Mouse (Mus musculus): ENCODE measurements around the gene Dhx15. TPM values are rescaled to one million over a fixed set of nuclear protein-coding genes. Genes with fewer than 3 reads are reported as not detected.

Gene Dhx15
- polyA plus RNA-seq, 1 experiment = 31.3 TPM

- 73% methylated on average over 4 of the region's 4 CpGs for WGBS
- no peak for DNase-seq (ENCODE audit: low read depth in 1 of 2, low spot score in 2 of 2)
- Histone ChIP-seq H3K4me1 (ENCODE audit: control insufficient read depth, insufficient read depth, insufficient read length) (no peaks in the 10 kb centered on the region), H3K27ac (ENCODE audit: insufficient read depth, low read length) (no peak overlapping the region), H3K4me3 (ENCODE audit: extremely low read depth, insufficient read depth, insufficient read length) (no peak overlapping the region), H3K27me3 (ENCODE audit: control insufficient read depth, insufficient read depth, low read length) (no peaks in the 10 kb centered on the region), H3K36me3 (ENCODE audit: control insufficient read depth, insufficient read depth, low read length) (peaks cover 13% of the 10 kb centered on the region)
- TF ChIP-seq POLR2A (IDR thresholded peaks at IDR 0.05; ENCODE audit: low read depth, low read length) (no peak), CTCF (IDR thresholded peaks at IDR 0.05; ENCODE audit: extremely low read depth, insufficient read depth, insufficient read length, insufficient replicate concordance) (no peak)
These were observed 43.2 kb downstream of the Dhx15 start for GRCm38 (mm10) chr5:52147141-52147540.

- no peak overlapping the region for H3K27ac ChIP-seq (ENCODE audit: insufficient read depth, low read length)
- TF ChIP-seq CTCF (IDR thresholded peaks at IDR 0.05; ENCODE audit: extremely low read depth, insufficient read depth, insufficient read length, insufficient replicate concordance) (no peak), POLR2A (IDR thresholded peaks at IDR 0.05; ENCODE audit: low read depth, low read length) (no peak)
- WGBS = 93% methylated on average over 6 of the region's 6 CpGs
- no peaks in the 10 kb centered on the region for H3K27me3 ChIP-seq (ENCODE audit: control insufficient read depth, insufficient read depth, low read length)
- H3K4me3 ChIP-seq (ENCODE audit: extremely low read depth, insufficient read depth, insufficient read length) = no peak overlapping the region
- H3K4me1 ChIP-seq (ENCODE audit: control insufficient read depth, insufficient read depth, insufficient read length) = no peaks in the 10 kb centered on the region; the same call in 1 of the 2 replicates
- peaks cover 8% of the 10 kb centered on the region for H3K36me3 ChIP-seq (ENCODE audit: control insufficient read depth, insufficient read depth, low read length)
- DNase-seq (ENCODE audit: low read depth in 1 of 2, low spot score in 2 of 2) = no peak
These were observed 44.6 kb downstream of the Dhx15 start for GRCm38 (mm10) chr5:52145684-52146083.

- Histone ChIP-seq H3K36me3 (ENCODE audit: control insufficient read depth, insufficient read depth, low read length) (peaks cover 5% of the 10 kb centered on the region), H3K4me3 (ENCODE audit: extremely low read depth, insufficient read depth, insufficient read length) (no peak overlapping the region)
These were observed 48.4 kb downstream of the Dhx15 start for GRCm38 (mm10) chr5:52141936-52142335.

GRCm38 (mm10) chr5:52138819-52139218, 51.5 kb downstream of the Dhx15 start:
- DNase-seq (ENCODE audit: low read depth in 1 of 2, low spot score in 2 of 2) = no peak
- Histone ChIP-seq H3K27ac (ENCODE audit: insufficient read depth, low read length) (no peak overlapping the region), H3K36me3 (ENCODE audit: control insufficient read depth, insufficient read depth, low read length) (no peaks in the 10 kb centered on the region), H3K4me3 (ENCODE audit: extremely low read depth, insufficient read depth, insufficient read length) (no peak overlapping the region), H3K4me1 (ENCODE audit: control insufficient read depth, insufficient read depth, insufficient read length) (peaks cover 5% of the 10 kb centered on the region; the same call in 1 of the 2 replicates), H3K27me3 (ENCODE audit: control insufficient read depth, insufficient read depth, low read length) (no peaks in the 10 kb centered on the region)
- WGBS = 85% methylated on average over 6 of the region's 6 CpGs
- TF ChIP-seq CTCF (IDR thresholded peaks at IDR 0.05; ENCODE audit: extremely low read depth, insufficient read depth, insufficient read length, insufficient replicate concordance) (no peak), POLR2A (IDR thresholded peaks at IDR 0.05; ENCODE audit: low read depth, low read length) (no peak)

More at GRCm38 (mm10) chr5:52141936-52142335, 48.4 kb downstream of the Dhx15 start:
- TF ChIP-seq CTCF (IDR thresholded peaks at IDR 0.05; ENCODE audit: extremely low read depth, insufficient read depth, insufficient read length, insufficient replicate concordance) (no peak), POLR2A (IDR thresholded peaks at IDR 0.05; ENCODE audit: low read depth, low read length) (no peak)
- 27% methylated on average over 9 of the region's 9 CpGs for WGBS
- Histone ChIP-seq H3K4me1 (ENCODE audit: control insufficient read depth, insufficient read depth, insufficient read length) (peaks cover 5% of the 10 kb centered on the region; the same call in 1 of the 2 replicates), H3K27ac (ENCODE audit: insufficient read depth, low read length) (no peak overlapping the region), H3K27me3 (ENCODE audit: control insufficient read depth, insufficient read depth, low read length) (no peaks in the 10 kb centered on the region)
- peak in 1 of 2 experiments; percentile 35 for DNase-seq (ENCODE audit: low read depth in 1 of 2, low spot score in 2 of 2)

- Histone ChIP-seq H3K4me1 (ENCODE audit: control insufficient read depth, insufficient read depth, insufficient read length) (peaks cover 5% of the 10 kb centered on the region; the same call in 1 of the 2 replicates), H3K36me3 (ENCODE audit: control insufficient read depth, insufficient read depth, low read length) (no peaks in the 10 kb centered on the region), H3K4me3 (ENCODE audit: extremely low read depth, insufficient read depth, insufficient read length) (no peak overlapping the region), H3K27ac (ENCODE audit: insufficient read depth, low read length) (no peak overlapping the region), H3K27me3 (ENCODE audit: control insufficient read depth, insufficient read depth, low read length) (no peaks in the 10 kb centered on the region)
- TF ChIP-seq CTCF (IDR thresholded peaks at IDR 0.05; ENCODE audit: extremely low read depth, insufficient read depth, insufficient read length, insufficient replicate concordance) = no peak
- no peak for TF ChIP-seq POLR2A (IDR thresholded peaks at IDR 0.05; ENCODE audit: low read depth, low read length)
- 53% methylated on average over 11 of the region's 11 CpGs for WGBS
- DNase-seq (ENCODE audit: low read depth in 1 of 2, low spot score in 2 of 2) = no peak
These were observed 52.2 kb downstream of the Dhx15 start for GRCm38 (mm10) chr5:52138134-52138533.

GRCm38 (mm10) chr5:52135460-52136141, 54.7 kb downstream of the Dhx15 start:
- WGBS = 89% methylated on average over 16 of the region's 16 CpGs
- Histone ChIP-seq H3K4me1 (ENCODE audit: control insufficient read depth, insufficient read depth, insufficient read length) (peaks cover 5% of the 10 kb centered on the region; the same call in 1 of the 2 replicates), H3K27ac (ENCODE audit: insufficient read depth, low read length) (no peak overlapping the region), H3K27me3 (ENCODE audit: control insufficient read depth, insufficient read depth, low read length) (no peaks in the 10 kb centered on the region), H3K4me3 (ENCODE audit: extremely low read depth, insufficient read depth, insufficient read length) (no peak overlapping the region), H3K36me3 (ENCODE audit: control insufficient read depth, insufficient read depth, low read length) (no peaks in the 10 kb centered on the region)
- DNase-seq (ENCODE audit: low read depth in 1 of 2, low spot score in 2 of 2) = no peak
- TF ChIP-seq POLR2A (IDR thresholded peaks at IDR 0.05; ENCODE audit: low read depth, low read length) (no peak), CTCF (IDR thresholded peaks at IDR 0.05; ENCODE audit: extremely low read depth, insufficient read depth, insufficient read length, insufficient replicate concordance) (no peak)

- Histone ChIP-seq H3K27me3 (ENCODE audit: control insufficient read depth, insufficient read depth, low read length) (no peaks in the 10 kb centered on the region), H3K4me3 (ENCODE audit: extremely low read depth, insufficient read depth, insufficient read length) (no peak overlapping the region), H3K4me1 (ENCODE audit: control insufficient read depth, insufficient read depth, insufficient read length) (no peaks in the 10 kb centered on the region), H3K27ac (ENCODE audit: insufficient read depth, low read length) (no peak overlapping the region), H3K36me3 (ENCODE audit: control insufficient read depth, insufficient read depth, low read length) (no peaks in the 10 kb centered on the region)
- 63% methylated on average over 7 of the region's 7 CpGs for WGBS
- no peak for DNase-seq (ENCODE audit: low read depth in 1 of 2, low spot score in 2 of 2)
- TF ChIP-seq CTCF (IDR thresholded peaks at IDR 0.05; ENCODE audit: extremely low read depth, insufficient read depth, insufficient read length, insufficient replicate concordance) (no peak), POLR2A (IDR thresholded peaks at IDR 0.05; ENCODE audit: low read depth, low read length) (no peak)
These were observed 57.5 kb downstream of the Dhx15 start for GRCm38 (mm10) chr5:52132840-52133239.
